Mouse (Mus musculus) Patski (cell line): ENCODE data around the gene Wdr73. TPM values are rescaled to one million over a fixed set of nuclear protein-coding genes. Genes with fewer than 3 reads are reported as not detected.

Experiments
- ATAC-seq: fragments of 100-300 bp; one replicate; pipeline ENCODE4 v1.8.0; 2021
- CTCF ChIA-PET: fragments of 350-600 bp; sonication (Branson Sonifier 250); formaldehyde crosslinking; loops from one replicate; lab custom pipeline; 2022; ENCODE audit warnings: inconsistent platforms; lab: Charles Lee
- POLR2A ChIA-PET: fragments of 350-600 bp; sonication (Branson Sonifier 250); formaldehyde crosslinking; loops from one replicate; lab custom pipeline; 2022; ENCODE audit warnings: antibody characterized with exemption, inconsistent platforms; lab: Charles Lee
- DNase-seq: peaks from one replicate; pipeline ENCODE4 v3.0.0-alpha.2; 2011; ENCODE audit warnings: low read depth, low spot score
- H3K27me3 ChIP-seq: fragments of 371-371 bp; one replicate; pipeline ENCODE4 v1.5.1; 2021
- CTCF ChIP-seq: fragments of 100-300 bp; IDR thresholded peaks from one replicate; pipeline ENCODE4 v1.5.1; 2021
- in situ Hi-C: fragments of 300-500 bp; cut with MboI; formaldehyde crosslinking; loops from 3 replicates; pipeline ENCODE4 v1.11.1; 2018; ENCODE audit warnings: low pct_unique_long_range_greater_than_20kb, mixed read lengths
- polyA plus RNA-seq: library from polyadenylated mRNA; unstranded; gene quantifications from one replicate; pipeline ENCODE4 v1.2.3, GENCODE M21; 2021

Gene Wdr73
- polyA plus RNA-seq, 1 experiment from 2014 or later: 31.4 TPM

DNA sequence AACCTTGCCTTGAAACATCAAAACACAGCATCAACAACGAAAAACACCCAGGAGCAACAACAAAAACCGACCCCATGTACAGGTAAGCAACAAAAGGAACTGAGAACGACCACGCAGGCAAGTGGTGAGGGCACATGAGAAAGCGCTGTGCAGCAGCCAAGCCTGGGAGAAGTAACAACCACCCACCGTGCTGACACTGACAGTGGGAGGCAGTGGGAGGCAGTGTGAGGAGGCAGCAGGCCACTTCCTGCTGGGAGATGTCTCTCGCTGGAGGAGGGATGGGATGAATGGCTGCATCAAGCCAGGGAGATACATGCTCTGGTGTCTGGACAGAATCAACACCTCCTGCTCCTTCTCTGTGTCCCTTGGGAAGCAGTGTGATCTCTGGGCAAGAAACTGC, 3.9 kb downstream of the Wdr73 start:
- ChIA-PET CTCF (no interaction called here), POLR2A (no interaction called here)
- no peaks in the 10 kb centered on the region for H3K27me3 ChIP-seq
- ATAC-seq (no peak), DNase-seq (no peak)
- TF ChIP-seq CTCF: no peak
- in situ Hi-C loops: no loop called here

DNA sequence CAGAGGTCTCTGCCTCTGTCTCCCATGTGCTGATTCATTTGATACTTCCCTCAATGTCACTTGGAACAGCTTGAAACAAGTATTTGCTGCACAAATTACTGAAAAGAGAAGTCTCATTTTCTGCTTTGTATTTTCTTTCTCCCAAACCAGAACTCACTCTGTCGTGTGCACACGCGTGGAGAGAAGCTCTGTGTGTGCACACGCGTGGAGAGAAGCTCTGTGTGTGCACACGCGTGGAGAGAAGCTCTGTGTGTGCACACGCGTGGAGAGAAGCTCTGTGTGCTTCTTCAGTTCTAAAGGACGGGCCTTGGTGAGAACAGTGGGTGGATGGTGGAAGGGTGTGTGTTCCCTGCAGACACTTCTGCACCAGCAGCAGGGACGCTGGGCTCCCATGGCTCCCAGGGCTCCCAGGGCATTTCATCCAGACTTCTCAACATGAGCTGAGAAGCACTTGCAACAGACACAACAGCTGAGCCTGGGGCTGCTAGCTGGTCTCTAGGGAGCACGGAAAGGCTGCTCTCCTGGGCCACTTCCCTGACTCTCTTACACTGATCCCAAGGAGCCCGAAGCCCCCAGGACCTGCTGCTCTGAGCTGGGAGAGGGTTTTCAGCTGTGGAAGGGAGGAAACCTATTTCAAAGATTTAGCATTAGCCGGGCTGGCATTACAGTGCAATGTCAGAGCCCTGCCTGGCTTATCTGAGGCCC, 6.1 kb downstream of the Wdr73 start:
- no peaks in the 10 kb centered on the region for H3K27me3 ChIP-seq
- ATAC-seq (no peak), DNase-seq (no peak)
- in situ Hi-C loops: no loop called here
- no peak for TF ChIP-seq CTCF
- ChIA-PET POLR2A (no interaction called here), CTCF (no interaction called here)

DNA sequence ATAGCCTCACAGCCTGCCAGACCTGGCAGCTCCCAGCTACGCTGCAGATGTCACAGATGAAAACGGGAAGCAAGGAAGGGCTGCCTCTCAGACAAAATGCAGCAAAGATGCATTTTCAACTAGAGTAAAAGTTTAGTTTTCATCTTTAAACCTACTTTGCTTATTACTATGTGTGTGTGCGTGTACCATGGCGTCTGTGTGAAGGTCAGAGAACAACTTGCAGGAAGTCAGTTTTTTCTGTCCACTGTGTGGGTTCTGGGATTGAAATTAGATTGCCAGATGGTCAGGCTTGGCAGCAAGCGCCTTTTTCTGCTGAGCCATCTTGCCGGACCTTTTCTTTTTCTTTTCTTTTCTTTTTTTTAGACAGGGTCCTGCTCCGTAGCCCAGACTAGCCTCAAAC, 6.9 kb downstream of the Wdr73 start:
- in situ Hi-C loops: no loop called here
- POLR2A ChIA-PET: interaction anchor here (0.6 kb wide), 1 partner anchor 186 kb away, joined by 5 read pairs; no protein-coding TSS in a partner anchor
- ATAC-seq: no peak
- TF ChIP-seq CTCF: no peak
- no peak for DNase-seq
- CTCF ChIA-PET: no interaction called here
- H3K27me3 ChIP-seq: no peaks in the 10 kb centered on the region

DNA sequence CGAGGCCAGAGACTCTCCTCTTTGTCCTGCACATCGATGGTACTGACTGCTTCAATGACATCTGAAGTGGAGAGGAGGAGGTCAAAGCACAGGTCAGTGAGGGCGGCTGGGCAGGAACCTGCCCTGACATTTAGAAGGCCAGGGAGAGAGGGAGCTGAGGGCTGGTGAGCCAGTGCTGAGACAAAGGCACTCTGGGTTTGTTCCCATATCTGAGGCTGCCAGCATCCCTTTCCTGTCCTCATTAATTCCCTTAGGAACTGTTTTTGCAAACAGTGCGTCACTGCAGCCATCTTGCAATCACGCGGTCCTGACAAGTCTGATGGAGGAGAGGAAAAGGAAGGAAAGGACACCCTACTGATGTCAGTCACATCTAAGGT, 7.3 kb downstream of the Wdr73 start:
- POLR2A ChIA-PET: interaction anchor here (0.6 kb wide), 1 partner anchor 186 kb away, joined by 5 read pairs; no protein-coding TSS in a partner anchor
- no peaks in the 10 kb centered on the region for H3K27me3 ChIP-seq
- DNase-seq (no peak), ATAC-seq (no peak)
- no peak for TF ChIP-seq CTCF
- in situ Hi-C loops: no loop called here
- CTCF ChIA-PET: no interaction called here

DNA sequence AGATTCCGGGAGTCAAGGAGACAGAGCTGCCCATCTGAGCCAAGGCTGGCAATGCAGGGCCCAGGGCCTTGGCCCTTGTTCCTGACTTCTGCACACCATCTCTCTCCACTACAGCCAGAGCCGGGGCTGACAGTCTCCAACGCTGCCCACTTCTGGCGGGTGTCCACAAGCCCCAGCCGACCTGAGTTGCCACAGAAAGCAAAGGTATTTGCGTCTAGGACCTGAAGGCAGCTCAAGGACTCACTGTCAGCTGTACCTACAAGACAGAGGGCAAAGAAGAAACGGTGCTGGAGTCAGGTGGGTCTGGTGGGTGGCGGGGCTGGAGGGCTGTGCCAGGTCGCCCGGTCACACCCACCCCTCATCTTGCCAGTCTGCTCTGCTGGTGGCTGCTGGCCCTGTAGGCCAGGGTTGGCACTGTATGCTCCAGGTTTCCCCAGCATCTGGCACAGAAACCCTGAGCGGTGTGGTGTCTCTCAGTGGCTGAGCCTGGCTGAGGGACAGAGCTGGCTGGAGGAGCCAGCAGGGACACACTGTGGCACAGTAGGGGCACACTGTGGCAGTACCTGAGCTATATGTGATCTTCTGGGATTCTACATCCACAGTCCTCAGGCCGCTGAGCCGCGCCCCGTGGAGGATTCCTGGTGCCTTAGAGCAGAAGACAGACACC, 7.8 kb downstream of the Wdr73 start:
- ChIA-PET POLR2A (no interaction called here), CTCF (interaction anchor here (0.7 kb wide), 1 partner anchor 156 kb away, joined by 3 read pairs; no protein-coding TSS in a partner anchor)
- ATAC-seq: no peak
- no peaks in the 10 kb centered on the region for H3K27me3 ChIP-seq
- no peak for TF ChIP-seq CTCF
- DNase-seq: no peak
- in situ Hi-C loops: no loop called here

DNA sequence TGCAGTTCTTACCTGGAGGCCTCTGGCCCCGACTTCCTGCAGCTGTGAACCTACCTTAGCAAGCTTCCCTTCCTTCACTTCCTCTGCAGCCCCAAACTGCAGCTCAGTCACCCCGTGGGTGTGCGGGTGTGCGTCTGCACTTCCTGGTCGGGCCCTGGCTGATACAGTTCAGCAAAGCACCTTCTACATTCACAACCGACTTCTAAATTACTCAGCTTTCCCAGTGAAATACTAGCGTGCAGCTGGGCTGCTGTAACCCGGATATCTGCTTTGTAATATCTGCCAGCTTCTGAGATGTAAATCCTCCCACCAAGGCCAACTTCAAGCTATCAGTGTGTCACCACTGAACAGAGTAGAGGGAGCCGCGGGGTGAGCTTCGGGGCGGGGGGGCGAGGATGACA, 11.2 kb downstream of the Wdr73 start:
- no peak for DNase-seq
- H3K27me3 ChIP-seq: no peaks in the 10 kb centered on the region
- in situ Hi-C loops: loop anchor here (10.0 kb wide), 1 partner anchor 165 kb away; the partner anchor contains the start of gene Alpk3
- no peak for ATAC-seq
- TF ChIP-seq CTCF: no peak
- POLR2A ChIA-PET: interaction anchor here (2.2 kb wide), 1 partner anchor 11 kb away, joined by 11 read pairs; the partner anchor contains the start of gene Wdr73
- CTCF ChIA-PET: interaction anchor here (1.0 to 2.4 kb wide), 4 partner anchors 10 to 265 kb away, joined by 3 to 9 read pairs (median 3); partner anchors contain the start of gene Wdr73

DNA sequence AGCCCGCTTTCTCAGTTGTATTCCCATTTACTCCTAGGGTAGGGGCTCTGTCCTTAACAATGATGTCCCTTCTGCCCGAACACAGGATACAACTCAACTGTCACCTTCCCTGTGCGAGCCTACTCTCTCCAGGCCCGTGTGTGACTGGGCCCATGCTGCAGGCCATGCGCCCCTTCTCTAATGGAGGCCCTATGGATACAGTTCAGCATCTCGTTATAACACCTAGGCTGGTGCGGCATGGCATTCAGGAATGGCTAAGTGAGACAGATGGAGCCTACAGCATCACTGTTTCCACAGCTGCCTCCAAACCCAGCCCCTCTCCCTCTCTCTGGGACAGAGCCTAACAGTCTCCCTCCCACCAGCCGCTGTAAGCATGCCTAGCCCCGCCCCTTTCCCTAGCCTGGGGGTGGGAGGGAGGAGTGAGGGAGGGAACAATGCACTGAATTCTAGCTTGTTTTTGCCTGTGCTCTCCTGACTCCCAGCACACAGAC, 12.0 kb downstream of the Wdr73 start:
- CTCF ChIA-PET: interaction anchor here (1.0 to 2.4 kb wide), 5 partner anchors 11 to 266 kb away, joined by 3 to 9 read pairs (median 3); partner anchors contain the start of gene Wdr73
- H3K27me3 ChIP-seq: no peaks in the 10 kb centered on the region
- POLR2A ChIA-PET: interaction anchor here (1.0 to 2.2 kb wide), 2 partner anchors 12 to 148 kb away, joined by 3 to 11 read pairs; partner anchors contain the start of gene Wdr73
- in situ Hi-C loops: loop anchor here (10.0 kb wide), 1 partner anchor 166 kb away; the partner anchor contains the start of gene Alpk3
- DNase-seq (no peak), ATAC-seq (no peak)
- TF ChIP-seq CTCF: no peak

DNA sequence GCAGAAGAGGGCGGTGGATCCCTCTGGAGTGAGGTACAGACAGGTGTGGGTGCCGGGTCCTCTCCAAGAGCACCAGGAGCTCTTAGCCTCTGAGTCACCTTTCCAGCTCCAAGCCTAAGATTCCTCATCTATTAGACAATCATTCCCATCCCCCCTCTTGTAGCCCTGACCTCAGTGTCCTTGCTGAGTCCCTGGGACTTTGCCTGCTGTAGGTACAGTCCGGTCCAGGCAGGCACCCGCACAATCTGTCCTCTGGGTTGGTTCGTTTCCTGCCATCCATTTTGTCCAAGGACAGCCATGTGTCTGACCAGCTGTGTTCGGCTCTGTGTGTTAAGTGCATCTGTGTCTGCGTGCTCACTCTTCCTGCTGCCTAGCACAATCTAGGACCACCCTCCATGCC, 12.5 kb downstream of the Wdr73 start:
- peak; percentile 40 for ATAC-seq
- DNase-seq: no peak
- TF ChIP-seq CTCF: no peak
- ChIA-PET POLR2A (interaction anchor here (0.8 to 2.2 kb wide), 3 partner anchors 12 to 148 kb away, joined by 3 to 11 read pairs (median 3); partner anchors contain the start of gene Wdr73), CTCF (interaction anchor here (0.8 to 2.4 kb wide), 6 partner anchors 10 to 266 kb away, joined by 3 to 9 read pairs (median 3); partner anchors contain the start of gene Wdr73)
- no peaks in the 10 kb centered on the region for H3K27me3 ChIP-seq
- in situ Hi-C loops: loop anchor here (10.0 kb wide), 1 partner anchor 166 kb away; the partner anchor contains the start of gene Alpk3

DNA sequence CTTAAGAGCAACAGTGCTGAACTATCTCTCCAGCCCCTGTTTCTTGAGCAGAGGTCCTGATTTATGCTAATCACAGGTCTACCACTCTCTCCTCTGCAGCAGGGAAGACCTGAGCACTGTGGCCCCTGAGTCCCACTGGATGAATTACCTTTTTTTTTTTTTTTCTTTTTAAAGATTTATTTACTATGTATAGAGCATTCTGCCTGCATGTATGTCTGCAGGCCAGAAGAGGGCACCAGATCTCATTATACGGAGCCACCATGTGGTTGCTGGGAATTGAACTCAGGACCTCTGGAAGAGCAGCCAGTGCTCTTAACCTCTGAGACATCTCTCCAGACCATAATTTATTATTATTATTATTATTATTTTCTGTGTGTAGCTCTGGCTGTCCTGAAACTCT, 15.4 kb downstream of the Wdr73 start:
- no peaks in the 10 kb centered on the region for H3K27me3 ChIP-seq
- POLR2A ChIA-PET: interaction anchor here (0.7 kb wide), 1 partner anchor 241 kb away, joined by 3 read pairs; no protein-coding TSS in a partner anchor
- in situ Hi-C loops: loop anchor here (10.0 kb wide), 1 partner anchor 169 kb away; the partner anchor contains the start of gene Alpk3
- DNase-seq (no peak), ATAC-seq (no peak)
- TF ChIP-seq CTCF: peak; percentile 76
- CTCF ChIA-PET: no interaction called here

DNA sequence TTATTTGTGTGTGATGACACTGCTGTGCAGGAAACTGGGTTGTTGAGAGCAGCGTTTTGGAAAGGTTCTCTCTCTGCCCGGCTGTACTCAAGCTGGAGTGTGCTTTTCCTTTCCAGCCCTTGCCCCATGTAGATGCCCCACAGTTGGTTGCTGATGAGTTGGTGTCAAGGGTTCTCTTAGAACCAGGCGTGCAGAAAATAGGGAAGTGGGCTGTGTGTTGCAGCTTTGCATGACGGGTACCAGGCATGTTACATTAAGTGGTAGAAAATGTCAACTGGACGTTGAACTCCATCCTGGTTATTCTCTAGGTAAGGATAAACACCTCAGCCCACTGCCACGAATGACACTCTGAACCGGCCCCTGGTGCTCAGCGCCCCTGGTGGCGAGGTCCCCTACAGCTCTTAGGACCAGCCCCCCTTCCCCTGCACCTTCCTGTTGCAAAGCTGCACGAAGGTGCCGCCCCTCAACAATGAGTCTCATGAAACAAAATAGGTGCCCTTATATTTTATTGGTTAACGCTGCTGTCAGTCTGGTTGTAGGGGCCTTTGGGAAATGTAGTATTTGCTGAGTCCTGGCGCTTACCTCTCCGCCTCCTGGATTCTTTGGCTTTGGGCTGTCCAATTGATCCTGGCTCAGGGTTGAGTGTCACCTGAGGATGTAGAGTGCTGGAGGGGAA, 18.1 kb downstream of the Wdr73 start:
- no peak for TF ChIP-seq CTCF
- POLR2A ChIA-PET: no interaction called here
- no peaks in the 10 kb centered on the region for H3K27me3 ChIP-seq
- in situ Hi-C loops: loop anchor here (5.0 to 10.0 kb wide), 2 partner anchors 172 to 274 kb away; partner anchors contain the start of gene Alpk3
- DNase-seq (no peak), ATAC-seq (no peak)
- CTCF ChIA-PET: no interaction called here
